Mouse (Mus musculus): ENCODE measurements at regions not wholly inside any gene's neighbourhood (a gene's known extent, or its start where the extent isn't known, plus 50 kb on each side); places are given as distances from the start of the nearest gene placed in this dataset.

GRCm38 (mm10) chr13:37693617-37694016, 84.6 kb upstream of the Rreb1 start:
- Histone ChIP-seq H3K4me2 (ENCODE audit: low read depth, low read length) (no peak overlapping the region), H3K27me3 (ENCODE audit: insufficient read depth, low read length) (no peaks in the 10 kb centered on the region), H3K9me3 (ENCODE audit: low read length) (no peaks in the 10 kb centered on the region), H3K4me1 (ENCODE audit: insufficient read depth, low read length) (no peaks in the 10 kb centered on the region), H3K36me3 (ENCODE audit: insufficient read depth, low read length) (no peaks in the 10 kb centered on the region), H3K27ac (no peak overlapping the region), H3K9ac (replicated peaks; ENCODE audit: low read length) (no peak overlapping the region), H3K4me3 (ENCODE audit: low read length) (no peak overlapping the region)
- ATAC-seq (no peak), DNase-seq (ENCODE audit: low spot score) (no peak)
- TF ChIP-seq CTCF (IDR thresholded peaks at IDR 0.05; ENCODE audit: low read depth), result no peak
- WGBS, result 91% methylated on average over 3 of the region's 3 CpGs

- H3K4me3 ChIP-seq (ENCODE audit: low read length), result no peak overlapping the region
- 67% methylated on average over 1 of the region's 1 CpGs for WGBS
- no peaks in the 10 kb centered on the region for H3K36me3 ChIP-seq (ENCODE audit: insufficient read depth, low read length)
- ATAC-seq (no peak), DNase-seq (ENCODE audit: low spot score) (no peak)
- no peaks in the 10 kb centered on the region for H3K9me3 ChIP-seq (ENCODE audit: low read length)
- H3K27ac ChIP-seq, result no peak overlapping the region
- H3K27me3 ChIP-seq (ENCODE audit: insufficient read depth, low read length), result no peaks in the 10 kb centered on the region
- H3K4me1 ChIP-seq (ENCODE audit: insufficient read depth, low read length), result no peaks in the 10 kb centered on the region
- no peak for TF ChIP-seq CTCF (IDR thresholded peaks at IDR 0.05; ENCODE audit: low read depth)
- no peak overlapping the region for H3K9ac ChIP-seq (replicated peaks; ENCODE audit: low read length)
- no peak overlapping the region for H3K4me2 ChIP-seq (ENCODE audit: low read depth, low read length)
Observed at GRCm38 (mm10) chr13:37704475-37704874, 73.7 kb upstream of the Rreb1 start.

GRCm38 (mm10) chr13:37705482-37705881, 72.7 kb upstream of the Rreb1 start:
- DNase-seq (ENCODE audit: low spot score) (no peak), ATAC-seq (no peak)
- H3K27me3 ChIP-seq (ENCODE audit: insufficient read depth, low read length), result no peaks in the 10 kb centered on the region
- H3K36me3 ChIP-seq (ENCODE audit: insufficient read depth, low read length), result no peaks in the 10 kb centered on the region
- no peak overlapping the region for H3K4me3 ChIP-seq (ENCODE audit: low read length)
- H3K4me2 ChIP-seq (ENCODE audit: low read depth, low read length), result no peak overlapping the region
- H3K9me3 ChIP-seq (ENCODE audit: low read length), result no peaks in the 10 kb centered on the region
- H3K4me1 ChIP-seq (ENCODE audit: insufficient read depth, low read length), result no peaks in the 10 kb centered on the region
- WGBS, result 92% methylated on average over 2 of the region's 2 CpGs
- no peak for TF ChIP-seq CTCF (IDR thresholded peaks at IDR 0.05; ENCODE audit: low read depth)
- H3K9ac ChIP-seq (replicated peaks; ENCODE audit: low read length), result no peak overlapping the region
- no peak overlapping the region for H3K27ac ChIP-seq

- Histone ChIP-seq H3K27me3 (ENCODE audit: insufficient read depth, low read length) (no peaks in the 10 kb centered on the region), H3K27ac (no peak overlapping the region), H3K4me2 (ENCODE audit: low read depth, low read length) (no peak overlapping the region), H3K4me1 (ENCODE audit: insufficient read depth, low read length) (no peaks in the 10 kb centered on the region), H3K36me3 (ENCODE audit: insufficient read depth, low read length) (no peaks in the 10 kb centered on the region), H3K9me3 (ENCODE audit: low read length) (no peaks in the 10 kb centered on the region), H3K4me3 (ENCODE audit: low read length) (no peak overlapping the region), H3K9ac (replicated peaks; ENCODE audit: low read length) (no peak overlapping the region)
- ATAC-seq (no peak), DNase-seq (ENCODE audit: low spot score) (no peak)
- no peak for TF ChIP-seq CTCF (IDR thresholded peaks at IDR 0.05; ENCODE audit: low read depth)
- 92% methylated on average over 5 of the region's 5 CpGs for WGBS
Observed at GRCm38 (mm10) chr13:37710913-37711312, 67.3 kb upstream of the Rreb1 start.

GRCm38 (mm10) chr13:37712908-37713496, 65.2 kb upstream of the Rreb1 start:
- no peak overlapping the region for H3K27ac ChIP-seq
- no peaks in the 10 kb centered on the region for H3K4me1 ChIP-seq (ENCODE audit: insufficient read depth, low read length)
- no peak overlapping the region for H3K4me3 ChIP-seq (ENCODE audit: low read length)
- DNase-seq (ENCODE audit: low spot score) (no peak), ATAC-seq (no peak)
- no peaks in the 10 kb centered on the region for H3K27me3 ChIP-seq (ENCODE audit: insufficient read depth, low read length)
- H3K9me3 ChIP-seq (ENCODE audit: low read length), result no peaks in the 10 kb centered on the region
- H3K9ac ChIP-seq (replicated peaks; ENCODE audit: low read length), result no peak overlapping the region
- WGBS, result 86% methylated on average over 4 of the region's 4 CpGs
- TF ChIP-seq CTCF (IDR thresholded peaks at IDR 0.05; ENCODE audit: low read depth), result no peak
- no peak overlapping the region for H3K4me2 ChIP-seq (ENCODE audit: low read depth, low read length)
- no peaks in the 10 kb centered on the region for H3K36me3 ChIP-seq (ENCODE audit: insufficient read depth, low read length)

GRCm38 (mm10) chr13:37715058-37715712, 63.0 kb upstream of the Rreb1 start:
- Histone ChIP-seq H3K36me3 (ENCODE audit: insufficient read depth, low read length) (no peaks in the 10 kb centered on the region), H3K4me2 (ENCODE audit: low read depth, low read length) (no peak overlapping the region), H3K9me3 (ENCODE audit: low read length) (no peaks in the 10 kb centered on the region), H3K9ac (replicated peaks; ENCODE audit: low read length) (no peak overlapping the region), H3K27ac (no peak overlapping the region), H3K4me3 (ENCODE audit: low read length) (no peak overlapping the region), H3K27me3 (ENCODE audit: insufficient read depth, low read length) (no peaks in the 10 kb centered on the region), H3K4me1 (ENCODE audit: insufficient read depth, low read length) (no peaks in the 10 kb centered on the region)
- DNase-seq (ENCODE audit: low spot score) (no peak), ATAC-seq (no peak)
- 45% methylated on average over 9 of the region's 9 CpGs for WGBS
- no peak for TF ChIP-seq CTCF (IDR thresholded peaks at IDR 0.05; ENCODE audit: low read depth)

Measured in hindbrain, postnatal 0 days (tissue).